Mouse (Mus musculus) hindbrain, embryonic 10.5 days (tissue): ENCODE results near the gene Pimreg. TPM values are rescaled to one million over a fixed set of nuclear protein-coding genes. Genes with fewer than 3 reads are reported as not detected.

Source experiments
- DNase-seq: peaks from one replicate; pipeline ENCODE4 v3.0.0-alpha.2; 2017; ENCODE audit warnings: low spot score
- H3K27ac ChIP-seq: fragments of 300-500 bp; sonication (generic); 2 replicates; pipeline ENCODE4 v1.5.1; 2016; ENCODE audit warnings: mild to moderate bottlenecking, moderate library complexity
- H3K27me3 ChIP-seq: fragments of 300-500 bp; sonication (generic); 2 replicates; pipeline ENCODE4 v1.6.1; 2016; ENCODE audit warnings: mild to moderate bottlenecking; ENCODE audit not compliant: poor library complexity, insufficient read depth, severe bottlenecking
- H3K36me3 ChIP-seq: fragments of 300-500 bp; sonication (generic); 2 replicates; pipeline ENCODE4 v1.6.1; 2016; ENCODE audit warnings: mild to moderate bottlenecking, moderate library complexity
- H3K4me1 ChIP-seq: fragments of 300-500 bp; sonication (generic); replicated peaks from 2 replicates; pipeline ENCODE4 v1.6.1; 2016; ENCODE audit warnings: mild to moderate bottlenecking
- H3K4me3 ChIP-seq: fragments of 300-500 bp; sonication (generic); 2 replicates; pipeline ENCODE4 v1.5.1; 2016; ENCODE audit warnings: mild to moderate bottlenecking, moderate library complexity
- H3K9me3 ChIP-seq: fragments of 300-500 bp; sonication (generic); 2 replicates; pipeline ENCODE4 v1.6.1; 2016; ENCODE audit warnings: mild to moderate bottlenecking, moderate library complexity
- WGBS: fragments of 180-500 bp; shearing (Covaris S2); methylation state at CpG from one replicate; pipeline ENCODE4 v1.1.7; 2016; 5-methylcytosine and 5-hydroxymethylcytosine counted together
- polyA plus RNA-seq: library from polyadenylated mRNA; unstranded; fragments of >200 nt; fragmentation: Nextera tagmentation; extraction: Ambion mirVana; gene quantifications from 2 replicates; pipeline ENCODE4 v1.2.1, GENCODE M21; 2016

Pimreg gene
- polyA plus RNA-seq, 1 experiment from 2014 or later: 228 TPM

DNA sequence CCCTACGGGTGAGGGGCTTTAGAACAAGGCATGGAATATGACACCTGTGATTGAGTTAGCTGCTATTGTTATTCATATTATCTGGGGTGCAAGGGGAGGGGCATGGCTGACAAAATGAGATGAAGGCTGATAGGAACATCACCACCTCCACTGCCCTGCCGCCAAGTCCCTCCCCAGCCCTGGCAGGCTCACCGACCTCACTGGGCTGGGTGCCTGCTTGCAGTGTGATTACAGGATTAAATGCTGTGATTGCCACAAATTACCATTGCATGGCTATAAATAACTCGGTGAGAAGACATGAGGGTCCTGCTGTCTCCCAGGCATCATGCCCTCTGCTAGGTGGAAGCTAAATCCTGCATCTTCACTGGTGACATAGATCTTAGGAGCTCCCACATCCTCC lies 36.8 kb downstream of the Pimreg start:
- DNase-seq: no peak
- Histone ChIP-seq H3K4me3 (no peak overlapping the region), H3K9me3 (no peaks in the 10 kb centered on the region), H3K4me1 (peaks cover 7% of the 10 kb centered on the region), H3K27ac (no peak overlapping the region), H3K36me3 (no peaks in the 10 kb centered on the region), H3K27me3 (no peaks in the 10 kb centered on the region)
- WGBS: 60% methylated on average over 4 of the region's 4 CpGs

DNA sequence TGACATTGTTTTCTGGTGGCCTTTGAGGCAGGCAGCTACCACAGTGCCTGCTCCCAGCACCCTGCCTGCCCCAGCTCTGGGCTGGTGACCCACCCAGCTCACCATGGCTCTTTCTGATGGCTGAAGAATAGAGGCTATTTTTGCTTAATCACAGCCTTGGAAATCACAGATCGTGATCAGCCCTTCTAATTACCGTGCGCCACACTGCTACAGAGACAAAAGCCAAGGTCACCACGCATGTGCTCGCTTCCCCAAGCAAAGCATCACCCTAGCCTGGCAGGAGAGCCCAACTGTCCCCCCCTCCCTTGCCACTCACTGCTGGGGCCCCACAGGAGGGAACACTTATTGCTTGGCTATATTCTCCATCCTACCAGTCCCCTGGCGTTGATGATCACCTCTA lies 38.6 kb downstream of the Pimreg start:
- Histone ChIP-seq H3K27ac (no peak overlapping the region), H3K4me3 (no peak overlapping the region)
- WGBS: 74% methylated on average over 6 of the region's 6 CpGs

DNA sequence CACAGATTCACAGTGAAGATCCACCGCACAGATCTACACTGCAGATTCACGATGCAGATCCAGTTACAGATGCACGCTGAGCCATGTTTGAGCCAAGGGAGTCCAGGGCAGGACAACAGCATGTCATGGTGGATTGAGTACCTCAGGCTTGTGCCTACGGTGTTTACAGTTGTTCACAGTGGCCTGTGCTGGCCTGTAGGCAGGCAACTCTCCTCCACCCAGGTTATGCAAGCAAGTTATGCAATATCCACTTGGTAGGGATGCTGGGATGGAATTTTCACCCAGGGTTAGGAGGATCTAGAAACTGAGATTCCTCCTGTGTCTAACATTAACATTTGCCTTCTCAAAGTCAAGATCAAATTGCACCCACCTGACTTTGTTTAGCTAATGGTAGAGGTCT lies 40.8 kb downstream of the Pimreg start:
- no peak for DNase-seq
- H3K4me3 ChIP-seq: no peak overlapping the region
- no peak overlapping the region for H3K27ac ChIP-seq
- 93% methylated on average over 4 of the region's 4 CpGs for WGBS
- H3K9me3 ChIP-seq: no peaks in the 10 kb centered on the region
- peaks cover 16% of the 10 kb centered on the region for H3K4me1 ChIP-seq
- no peaks in the 10 kb centered on the region for H3K27me3 ChIP-seq
- no peaks in the 10 kb centered on the region for H3K36me3 ChIP-seq

More for the DNA sequence above, 38.6 kb downstream of the Pimreg start:
- Histone ChIP-seq H3K36me3 (no peaks in the 10 kb centered on the region), H3K4me1 (peaks cover 7% of the 10 kb centered on the region), H3K27me3 (no peaks in the 10 kb centered on the region), H3K9me3 (no peaks in the 10 kb centered on the region)
- DNase-seq: no peak

DNA sequence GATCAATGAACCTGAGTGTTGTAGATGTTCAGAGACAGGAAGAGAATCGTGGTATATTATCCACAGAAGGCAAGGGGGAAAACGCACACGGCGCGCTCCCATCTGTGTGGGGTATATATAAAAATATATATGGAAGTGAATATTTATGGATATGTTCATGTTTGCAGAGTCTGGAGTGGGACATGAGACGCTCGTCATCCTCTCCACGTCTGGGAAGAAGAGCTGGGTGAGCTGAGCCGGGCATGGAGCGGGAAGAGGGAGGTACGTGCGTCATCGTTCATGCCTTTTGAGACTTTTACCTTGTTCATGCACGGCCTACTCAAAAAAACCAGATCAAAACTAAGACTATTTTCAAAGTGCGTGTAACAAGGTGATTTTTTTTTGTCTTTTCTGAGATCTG lies 42.5 kb downstream of the Pimreg start:
- 96% methylated on average over 15 of the region's 15 CpGs for WGBS
- H3K27me3 ChIP-seq: no peaks in the 10 kb centered on the region
- peaks cover 21% of the 10 kb centered on the region for H3K4me1 ChIP-seq
- no peak overlapping the region for H3K27ac ChIP-seq
- H3K4me3 ChIP-seq: no peak overlapping the region
- no peaks in the 10 kb centered on the region for H3K9me3 ChIP-seq
- no peaks in the 10 kb centered on the region for H3K36me3 ChIP-seq
- no peak for DNase-seq

DNA sequence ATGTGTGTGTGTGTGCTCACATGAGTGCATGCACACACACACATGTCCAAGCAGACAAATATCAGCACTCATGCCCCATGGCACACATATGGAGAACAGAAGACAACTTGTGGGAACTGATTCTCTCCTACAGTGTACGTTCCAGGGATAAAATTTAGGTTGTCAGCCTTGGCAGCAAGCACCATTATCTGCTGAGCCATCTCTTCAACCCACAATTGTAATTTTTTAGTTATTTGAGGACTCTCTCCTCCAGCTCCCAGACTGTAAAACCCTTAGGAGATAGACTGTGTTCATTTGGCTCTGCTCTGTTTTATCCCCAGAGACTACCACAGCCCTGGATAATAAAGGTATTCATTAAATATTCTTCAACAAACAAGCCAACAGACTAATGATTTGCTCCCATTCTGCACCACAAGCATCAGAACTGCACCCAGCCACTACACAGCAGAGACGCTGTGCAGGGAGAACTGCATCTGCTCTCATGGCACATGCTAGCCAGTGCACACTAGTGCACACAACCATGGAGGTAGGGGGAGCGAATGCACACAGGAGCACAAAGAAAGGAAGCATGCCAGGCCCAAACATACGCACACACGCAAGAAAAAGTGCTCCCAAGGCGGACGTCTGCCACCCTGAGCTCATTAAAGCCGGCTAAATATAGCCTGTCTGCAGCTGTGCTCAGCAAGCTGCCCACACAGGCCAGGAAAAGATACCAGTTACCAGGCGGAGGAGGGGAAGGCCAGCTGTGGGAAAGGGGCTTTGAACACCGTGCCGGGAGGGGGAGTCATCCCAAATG lies 44.6 kb downstream of the Pimreg start:
- Histone ChIP-seq H3K36me3 (no peaks in the 10 kb centered on the region), H3K4me1 (peaks cover 13% of the 10 kb centered on the region), H3K27me3 (no peaks in the 10 kb centered on the region), H3K9me3 (no peaks in the 10 kb centered on the region), H3K4me3 (no peak overlapping the region), H3K27ac (0 out of 2 replicates have a peak overlapping the region, but pooled peaks have one; percentile 35)
- DNase-seq: no peak
- 63% methylated on average over 11 of the region's 11 CpGs for WGBS

DNA sequence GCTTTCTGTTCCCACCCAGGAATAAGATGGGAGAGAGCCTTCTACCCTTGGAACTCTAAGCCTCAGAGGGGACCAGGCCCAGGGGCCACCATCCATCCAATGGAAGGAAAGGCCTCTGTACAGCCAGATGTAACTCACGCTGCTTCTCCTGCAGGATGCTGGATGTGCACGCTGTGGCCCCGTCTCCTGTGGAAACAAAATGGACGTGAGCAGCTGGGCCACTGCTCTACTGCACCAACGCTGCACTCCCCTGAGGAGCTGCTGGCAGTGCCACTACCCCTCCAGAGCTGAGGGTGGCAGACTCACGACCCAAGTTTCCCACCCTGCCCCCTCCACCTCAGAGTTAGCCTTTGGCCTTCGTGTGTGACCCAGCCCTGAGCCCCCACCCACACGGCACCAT lies 50.6 kb downstream of the Pimreg start:
- Histone ChIP-seq H3K27ac (no peak overlapping the region), H3K4me1 (peaks cover 21% of the 10 kb centered on the region; the same call in 1 of the 2 replicates), H3K36me3 (no peaks in the 10 kb centered on the region), H3K4me3 (no peak overlapping the region), H3K9me3 (no peaks in the 10 kb centered on the region), H3K27me3 (no peaks in the 10 kb centered on the region)
- WGBS: 73% methylated on average over 8 of the region's 8 CpGs
- DNase-seq: no peak

DNA sequence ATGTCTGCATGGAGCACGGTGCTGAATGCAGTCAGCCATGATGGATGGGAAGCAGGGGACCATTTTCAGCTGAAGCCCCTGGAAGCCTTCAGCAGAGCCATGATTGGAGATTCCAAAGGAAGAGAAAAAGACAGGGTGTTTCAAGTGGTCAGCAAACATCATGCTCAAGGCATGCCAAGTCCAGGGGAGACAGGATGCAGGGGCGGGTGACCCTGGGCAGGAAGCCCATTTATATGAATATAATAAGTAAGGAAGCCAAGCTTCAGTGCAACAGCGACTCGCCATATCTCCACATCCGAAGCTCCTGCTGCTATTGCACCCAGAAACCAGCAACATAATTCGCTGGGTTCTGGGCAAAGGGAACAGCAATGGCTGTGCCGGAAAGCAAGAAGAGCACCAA lies 52.6 kb downstream of the Pimreg start:
- Histone ChIP-seq H3K36me3 (no peaks in the 10 kb centered on the region), H3K27me3 (no peaks in the 10 kb centered on the region), H3K4me3 (no peak overlapping the region), H3K27ac (no peak overlapping the region), H3K9me3 (no peaks in the 10 kb centered on the region), H3K4me1 (0 out of 2 replicates have a peak, but pooled peaks cover 16% of the 10 kb centered on the region)
- 90% methylated on average over 7 of the region's 7 CpGs for WGBS
- no peak for DNase-seq

DNA sequence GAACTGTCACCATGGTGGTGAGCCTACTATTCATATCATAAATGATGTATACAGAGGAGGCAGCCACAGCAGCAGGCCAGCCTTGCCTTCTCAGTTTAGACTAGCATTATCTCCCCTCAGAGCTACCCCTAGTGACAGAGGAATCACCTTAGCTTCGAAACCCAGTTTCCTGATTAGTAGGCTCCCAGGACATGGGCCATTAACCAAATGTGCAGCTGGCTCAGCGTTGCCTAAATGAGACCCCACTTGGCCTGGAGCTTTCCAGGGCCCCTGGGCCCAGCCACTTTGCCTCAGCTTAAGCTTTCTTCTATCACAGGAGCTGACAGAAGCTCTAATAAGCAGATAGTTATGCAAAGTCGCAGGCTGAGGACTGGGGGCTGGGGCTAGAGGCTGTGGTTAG lies 54.2 kb downstream of the Pimreg start:
- Histone ChIP-seq H3K36me3 (no peaks in the 10 kb centered on the region), H3K4me1 (0 out of 2 replicates have a peak, but pooled peaks cover 16% of the 10 kb centered on the region), H3K9me3 (no peaks in the 10 kb centered on the region), H3K27ac (peak overlapping the region; percentile 50), H3K4me3 (no peak overlapping the region), H3K27me3 (no peaks in the 10 kb centered on the region)
- 58% methylated on average over 3 of the region's 3 CpGs for WGBS
- DNase-seq: no peak

Other genes with a start within 250 kb of the Pimreg start
- gene Aipl1, start 4.5 kb upstream of the Pimreg start, polyA plus RNA-seq: 0.31 and 0.55 TPM in 2 replicates
- gene Pitpnm3, start 93.7 kb downstream of the Pimreg start, polyA plus RNA-seq: 0.20 and 0.31 TPM in 2 replicates
- gene Gm43951, start 164.8 kb downstream of the Pimreg start, polyA plus RNA-seq: 0.22 and 0.44 TPM in 2 replicates
- 15.5 and 18.9 TPM in 2 replicates for gene 4933427D14Rik, start 165.4 kb downstream of the Pimreg start, polyA plus RNA-seq
- gene Txndc17, start 165.5 kb downstream of the Pimreg start, polyA plus RNA-seq: 177 and 182 TPM in 2 replicates
- 54.9 and 57.2 TPM in 2 replicates for gene Med31, start 173.6 kb downstream of the Pimreg start, polyA plus RNA-seq
- 0.44 and 0.63 TPM in 2 replicates for gene Slc13a5, start 225.2 kb downstream of the Pimreg start, polyA plus RNA-seq